Mouse (Mus musculus): Measurements from ENCODE around the gene Psmb5.
A peak's percentile ranks its signal among the peaks of the same experiment; 100 is the strongest.
"Not testable (repeated sequence)": the region's sequence is repeated elsewhere in the genome, so short reads cannot be mapped to it uniquely, and the experiment has no call there.

The Psmb5 gene

DNA sequence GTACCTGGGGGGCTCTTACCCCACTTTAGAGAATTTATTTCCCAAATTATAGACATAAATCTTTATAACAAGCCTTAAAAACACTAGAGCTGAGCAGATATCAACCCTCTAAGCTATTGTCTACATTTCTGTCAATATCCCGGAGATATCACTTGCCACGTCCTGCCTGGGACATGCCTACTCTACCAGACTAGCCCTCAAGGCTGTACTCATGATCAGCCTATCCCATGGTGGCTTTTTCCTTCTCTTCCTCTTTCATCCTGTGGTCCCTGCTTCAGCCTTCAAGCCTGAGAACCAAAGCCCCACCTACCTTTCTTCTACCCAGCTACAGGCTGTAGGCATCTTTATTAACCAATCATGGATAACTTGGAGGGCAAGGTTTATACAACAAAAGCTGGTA, 12.0 kb upstream of the Psmb5 start:
- DNase-seq = no peak

GRCm38 (mm10) chr14:54628103-54628502, 10.3 kb upstream of the Psmb5 start:
- no peak for DNase-seq

DNA sequence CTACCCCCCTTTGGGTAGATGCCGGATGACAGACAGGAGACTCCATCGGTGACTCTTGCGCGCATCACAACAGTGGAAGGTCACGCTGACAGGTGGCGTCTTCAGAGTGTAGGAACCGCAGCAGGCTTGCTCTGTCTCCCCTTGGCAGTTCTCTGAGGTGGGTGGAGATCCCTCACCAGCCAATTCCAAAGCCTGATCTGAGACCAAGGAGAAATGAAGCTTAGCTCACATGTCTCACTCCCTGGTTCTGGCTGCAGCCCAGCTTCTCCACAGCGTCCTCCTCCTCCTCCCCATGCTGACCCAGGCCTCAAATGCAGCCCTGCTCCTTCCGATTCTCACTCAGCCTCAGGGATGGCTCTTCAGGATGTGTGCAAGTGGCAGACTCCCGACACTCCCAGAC, 7.2 kb upstream of the Psmb5 start:
- peak; percentile 65 to 69 for DNase-seq

- DNase-seq = no peak
Observed at GRCm38 (mm10) chr14:54623334-54623733, 5.5 kb upstream of the Psmb5 start.

DNA sequence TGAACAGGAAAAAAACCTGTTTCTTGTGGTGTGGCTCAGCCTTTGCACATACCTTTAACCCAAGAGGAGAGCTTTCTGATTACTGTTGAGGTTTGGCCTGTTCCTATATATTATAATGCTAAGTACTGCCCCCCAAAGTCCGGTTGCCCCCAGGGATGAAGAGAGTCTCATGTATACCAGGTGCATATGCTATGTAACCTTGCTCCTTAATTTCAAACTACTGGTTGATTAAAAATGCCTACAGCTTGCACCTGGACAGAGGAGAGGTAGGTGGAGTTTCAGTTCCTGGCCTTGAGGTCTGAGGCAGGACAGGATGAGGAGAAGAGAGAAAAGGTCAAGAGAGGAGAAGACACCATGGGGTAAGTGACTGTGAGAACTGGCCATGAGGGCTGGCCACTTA, 3.3 kb upstream of the Psmb5 start, which contains the start of gene Psmb11:
Gene Psmb11, plus strand, starts transcription at position 301 of the 400 bp plus-strand sequence.
- DNase-seq = no peak

- peak; percentile 54 to 55 for DNase-seq
Observed at GRCm38 (mm10) chr14:54617152-54617896, 498 bp downstream of the Psmb5 start.

DNA sequence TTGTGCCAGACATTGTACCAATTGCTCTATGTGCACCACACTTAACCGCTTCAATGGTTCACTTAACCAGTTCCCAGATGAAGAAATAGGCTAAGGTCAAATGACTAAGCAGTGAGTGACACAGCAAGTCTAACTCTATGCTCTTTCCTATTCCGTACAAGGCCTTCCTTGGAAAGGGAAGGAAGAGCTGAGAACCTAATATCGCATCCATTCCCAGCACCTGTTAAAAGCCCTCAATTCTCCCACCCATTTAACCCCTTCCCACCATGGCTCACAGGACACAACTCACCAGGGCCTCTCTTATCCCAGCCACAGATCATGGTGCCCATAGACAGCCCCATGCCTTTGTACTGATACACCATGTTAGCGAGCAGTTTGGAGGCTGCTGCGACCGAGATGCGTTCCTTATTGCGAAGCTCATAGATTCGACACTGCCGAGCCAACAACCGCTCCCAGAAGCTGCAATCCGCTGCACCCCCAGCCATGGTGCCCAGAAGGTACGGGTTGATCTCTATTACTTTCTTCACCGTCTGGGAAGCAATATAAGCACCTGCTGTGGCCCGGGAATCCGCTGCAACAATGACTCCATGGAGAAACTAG, 1.5 kb downstream of the Psmb5 start:
- DNase-seq = no peak

DNA sequence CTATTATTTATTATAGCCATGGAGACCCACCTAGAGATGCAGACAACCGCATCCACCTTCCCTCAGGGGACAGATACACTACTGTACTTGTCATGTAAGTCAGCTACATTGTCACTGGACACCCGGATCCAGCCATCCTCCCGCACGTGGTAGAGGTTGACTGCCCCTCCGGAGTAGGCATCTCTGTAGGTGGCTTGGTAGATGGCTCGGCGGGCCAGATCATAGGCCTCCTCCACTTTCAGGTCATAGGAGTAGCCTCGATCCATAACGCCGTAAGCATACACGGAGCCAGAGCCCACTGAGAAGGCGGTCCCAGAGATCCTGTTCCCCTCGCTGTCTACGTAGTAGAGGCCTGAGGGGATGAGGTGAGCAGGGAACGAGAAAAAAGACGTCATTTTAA, 3.7 kb downstream of the Psmb5 start:
- DNase-seq = not testable (repeated sequence)

GRCm38 (mm10) chr14:54610648-54611047, 7.2 kb downstream of the Psmb5 start:
- no peak for DNase-seq

DNA sequence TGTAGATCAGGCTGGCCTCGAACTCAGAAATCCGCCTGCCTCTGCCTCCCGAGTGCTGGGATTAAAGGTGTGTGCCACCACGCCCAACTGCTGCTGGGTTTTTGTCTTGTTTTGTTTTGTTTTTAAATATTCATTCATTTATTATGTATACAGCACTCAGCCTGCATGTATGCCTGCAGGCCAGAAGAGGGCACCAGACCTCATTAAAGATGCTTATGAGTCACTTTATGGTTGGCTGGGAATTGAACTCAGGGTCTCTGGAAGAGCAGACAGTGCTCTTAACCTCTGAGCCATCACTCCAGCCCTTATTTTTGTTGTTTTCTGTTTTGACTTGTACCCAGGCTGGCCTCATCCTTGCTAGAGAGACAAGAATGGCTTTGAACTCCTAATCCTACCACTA, 7.9 kb downstream of the Psmb5 start:
- peak; percentile 61 to 64 for DNase-seq

DNA sequence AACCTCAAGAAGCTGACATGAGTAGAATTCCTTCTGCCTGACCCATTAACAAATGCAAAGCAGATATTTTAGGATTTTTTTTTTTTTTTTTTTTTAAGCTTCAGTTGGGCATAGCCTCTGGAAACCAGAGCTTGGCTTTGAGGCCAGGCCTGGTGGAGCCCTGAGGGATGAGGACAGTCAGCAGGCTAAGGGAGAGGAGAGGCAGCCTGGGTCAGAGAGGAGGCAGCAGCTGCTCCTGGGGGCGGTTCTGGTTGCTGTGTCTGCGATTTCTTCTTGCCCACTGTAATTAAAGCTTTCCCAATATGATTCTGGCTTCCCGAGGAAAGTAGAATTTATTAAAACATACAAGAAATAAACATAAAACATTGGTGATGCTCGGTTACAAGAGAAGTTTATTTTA, 8.6 kb downstream of the Psmb5 start:
- no peak for DNase-seq

GRCm38 (mm10) chr14:54607226-54607625, 10.6 kb downstream of the Psmb5 start:
- peak in 1 of 2 experiments; percentile 23 for DNase-seq

- DNase-seq = peak; percentile 93
Observed at GRCm38 (mm10) chr14:54605752-54606321, 12.0 kb downstream of the Psmb5 start, which contains the start of gene 4931414P19Rik. 4931414P19Rik (minus strand) TSS chr14:54605993.

- peak; percentile 44 to 59 for DNase-seq
Observed at GRCm38 (mm10) chr14:54603686-54604085, 14.1 kb downstream of the Psmb5 start.

GRCm38 (mm10) chr14:54603038-54603654, 14.7 kb downstream of the Psmb5 start:
- DNase-seq = peak; percentile 97 to 98

- DNase-seq = peak; percentile 45 to 62
Observed at GRCm38 (mm10) chr14:54602613-54603012, 15.2 kb downstream of the Psmb5 start.

DNA sequence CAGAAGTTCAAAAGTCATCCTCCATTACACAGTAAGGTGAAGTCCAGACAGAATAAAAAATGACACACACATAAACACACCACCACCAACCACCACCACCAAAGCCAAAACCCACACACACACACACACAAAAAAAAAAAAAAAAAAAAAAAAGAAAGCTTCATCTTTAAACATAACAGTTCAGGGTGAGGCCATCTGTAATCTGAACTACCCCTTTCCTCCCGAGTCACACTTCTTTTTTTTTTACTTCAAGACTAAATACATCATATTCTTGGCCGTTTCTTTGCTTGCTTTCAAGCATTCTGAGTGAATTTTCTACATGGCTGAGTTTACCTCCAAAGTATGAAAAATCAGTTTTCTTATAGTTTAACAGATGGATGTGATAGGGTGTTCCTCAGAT, 16.2 kb downstream of the Psmb5 start:
- no peak for DNase-seq

- no peak for DNase-seq
Observed at GRCm38 (mm10) chr14:54597084-54597483, 20.7 kb downstream of the Psmb5 start.

DNA sequence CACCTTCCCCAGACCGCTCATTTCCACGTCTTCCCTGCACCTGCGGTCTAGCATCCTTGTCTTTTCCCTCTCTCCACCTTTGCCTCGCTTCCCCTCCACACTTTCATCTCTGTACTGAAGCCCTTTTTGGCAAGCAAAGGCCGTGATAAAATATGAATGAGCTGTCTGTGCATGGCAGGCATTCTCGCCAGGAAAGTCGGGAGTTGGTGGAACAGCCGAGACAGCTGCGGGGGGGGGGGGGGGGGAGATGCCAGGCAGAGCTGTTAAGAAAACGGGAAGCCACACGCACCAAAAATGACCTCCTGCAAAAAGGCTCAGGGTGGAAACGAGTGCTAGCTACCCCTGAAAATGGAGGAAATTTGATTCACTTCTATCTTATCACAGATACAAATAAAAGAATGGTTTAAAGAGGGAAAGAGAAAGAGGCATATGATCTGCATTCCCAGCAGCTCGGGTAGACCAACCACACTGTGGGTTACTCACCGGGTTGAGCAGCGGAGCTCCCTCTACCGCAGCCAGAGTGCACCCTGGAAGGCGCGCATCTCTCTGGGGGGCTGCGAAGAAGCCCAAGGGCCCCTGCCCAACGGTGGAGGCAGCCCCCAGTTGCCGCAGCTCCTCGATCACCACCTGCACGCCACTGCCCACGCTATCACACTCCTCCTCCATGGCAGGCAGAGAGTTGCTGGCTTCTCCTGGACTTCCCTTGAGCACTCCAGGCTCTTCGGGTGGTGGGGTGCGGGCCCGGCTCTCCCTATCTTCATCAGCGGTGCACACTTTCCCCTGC, 23.0 kb downstream of the Psmb5 start:
- DNase-seq = peak in 1 of 2 experiments; percentile 26

DNA sequence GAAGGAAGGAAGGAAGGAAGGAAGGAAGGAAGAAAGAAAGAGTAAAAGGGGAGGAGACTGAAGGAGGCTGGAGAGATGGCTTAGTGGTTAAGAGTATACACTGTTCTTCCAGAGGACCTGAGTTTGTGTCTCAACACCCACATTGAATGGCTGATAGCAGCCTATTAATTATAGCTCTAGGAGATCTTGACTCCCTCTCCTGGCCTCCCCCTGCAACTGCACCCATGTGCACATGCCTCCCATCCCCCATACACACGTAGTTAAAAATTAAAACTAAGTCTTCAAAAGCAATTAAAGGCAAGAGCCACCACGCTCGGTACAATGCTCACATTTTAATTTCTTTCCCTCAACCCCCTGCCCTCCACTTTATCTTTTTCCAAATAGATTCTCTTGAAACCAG, 23.8 kb downstream of the Psmb5 start:
- DNase-seq = peak in 1 of 2 experiments; percentile 43

DNA sequence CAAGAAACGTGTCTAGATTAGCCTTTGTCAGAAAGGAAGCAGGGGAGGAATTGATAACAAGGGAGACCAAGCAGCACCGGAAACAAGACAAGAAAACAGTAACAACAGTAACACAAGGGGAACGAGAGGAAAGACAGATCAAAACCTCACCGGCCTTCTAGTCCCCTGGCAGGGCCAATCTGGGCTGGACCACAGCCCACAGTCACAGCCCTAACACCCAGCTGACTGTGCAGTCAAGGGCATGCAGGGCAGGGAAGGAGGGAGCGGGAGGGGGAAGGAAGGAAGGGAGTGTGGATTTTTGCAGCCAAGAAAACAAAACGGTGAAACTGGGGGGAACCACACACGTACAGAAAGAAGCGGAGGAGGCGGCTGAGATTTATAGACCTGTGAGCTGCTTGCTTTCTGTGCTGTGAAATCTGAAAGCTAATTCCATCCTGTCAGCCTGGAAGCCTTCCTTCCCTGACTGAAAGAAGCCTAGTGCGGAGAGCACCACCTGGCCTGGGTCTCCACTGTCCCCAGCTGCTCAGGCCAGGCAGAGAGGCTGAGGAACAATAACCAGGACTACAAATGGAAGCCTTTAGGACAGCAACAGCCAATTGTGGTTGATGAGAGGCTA, 25.4 kb downstream of the Psmb5 start:
- DNase-seq = peak; percentile 66 to 68

- peak in 1 of 2 experiments; percentile 21 for DNase-seq
Observed at GRCm38 (mm10) chr14:54591056-54591455, 26.8 kb downstream of the Psmb5 start.
